ENCODE assay signal across 12 mouse cellular contexts in genomic region chr19:29373438-29373837, GRCm38 (mm10). TPM values are rescaled to one million over a fixed set of nuclear protein-coding genes. Genes with fewer than 3 reads are reported as not detected.
DNase-seq lines count a peak whose midpoint lies in the region; ATAC-seq and TF ChIP-seq lines count a peak whose summit lies in the region.
"Had no signal": no experiment of that assay in that cellular context is flagged by ENCODE, and none has a peak within 500 bp of the region (broad histone marks: within the 10 kb centered on the region; RNA-seq: fewer than 3 reads in every experiment).

No protein-coding gene starts in this region.

- TF ChIP-seq CTCF in kidney, adult 2 months (conservative IDR thresholded peaks at IDR 0.05; ENCODE audit: insufficient read depth, insufficient read length, low read depth, low read length): no peak

- 39% methylated on average over 11 of the region's 11 CpGs for WGBS in kidney, adult 2 months
- WGBS in embryonic facial prominence, embryonic 10.5 days: 44% methylated on average over 11 of the region's 11 CpGs
- WGBS in hindbrain, embryonic 12.5 days: 42% methylated on average over 11 of the region's 11 CpGs
- WGBS in midbrain, embryonic 15.5 days: 39% methylated on average over 11 of the region's 11 CpGs

- DNase-seq in kidney, adult 2 months: no peak
- DNase-seq in kidney, postnatal 25 days: no peak
- DNase-seq in embryonic facial prominence, embryonic 10.5 days (ENCODE audit: low spot score): no peak
- DNase-seq in kidney, adult 8-10 months: no peak
- DNase-seq in MN1 (ENCODE audit: low spot score): no peak
- DNase-seq: lung, postnatal 10 days; thymus, postnatal 14 days had no signal

- H3K27ac ChIP-seq in kidney, adult 2 months (ENCODE audit: insufficient read depth, low read depth, low read length): no peak overlapping the region
- H3K27ac ChIP-seq in embryonic facial prominence, embryonic 10.5 days (replicated peaks): no peak overlapping the region
- no peak overlapping the region for H3K27ac ChIP-seq in hindbrain, embryonic 12.5 days
- H3K27ac ChIP-seq in midbrain, embryonic 15.5 days: no peak overlapping the region

- peak overlapping the region; percentile 20; the same call in 1 of the 2 replicates for H3K4me3 ChIP-seq in kidney, adult 2 months (ENCODE audit: insufficient read depth, low read depth, low read length)
- H3K4me3 ChIP-seq in embryonic facial prominence, embryonic 10.5 days: 0 out of 2 replicates have a peak overlapping the region, but pooled peaks have one; percentile 24
- H3K4me3 ChIP-seq in hindbrain, embryonic 12.5 days: peak overlapping the region; percentile 11; the same call in 1 of the 2 replicates
- peak overlapping the region; percentile 14 for H3K4me3 ChIP-seq in midbrain, embryonic 15.5 days

- H3K27me3 ChIP-seq in kidney, adult 2 months (replicated peaks; ENCODE audit: control insufficient read depth, insufficient read depth, low read length): no peaks in the 10 kb centered on the region
- H3K27me3 ChIP-seq in embryonic facial prominence, embryonic 10.5 days (replicated peaks; ENCODE audit: low read depth, poor library complexity, severe bottlenecking): peaks cover under 1% of the 10 kb centered on the region; the same call in 1 of the 2 replicates
- H3K27me3 ChIP-seq in hindbrain, embryonic 12.5 days: no peaks in the 10 kb centered on the region
- no peaks in the 10 kb centered on the region for H3K27me3 ChIP-seq in midbrain, embryonic 15.5 days (replicated peaks)

- no peaks in the 10 kb centered on the region for H3K9me3 ChIP-seq in embryonic facial prominence, embryonic 10.5 days
- no peaks in the 10 kb centered on the region for H3K9me3 ChIP-seq in hindbrain, embryonic 12.5 days (replicated peaks)
- no peaks in the 10 kb centered on the region for H3K9me3 ChIP-seq in midbrain, embryonic 15.5 days
- H3K9me3 ChIP-seq: G1E had no signal

- no peak for TF ChIP-seq POLR2A in kidney, adult 2 months (IDR thresholded peaks at IDR 0.05; ENCODE audit: low read depth, low read length)

- 0 out of 2 replicates have a peak, but pooled peaks cover 2% of the 10 kb centered on the region for H3K4me1 ChIP-seq in kidney, adult 2 months (ENCODE audit: control insufficient read depth, insufficient read depth, low read length)
- no peaks in the 10 kb centered on the region for H3K4me1 ChIP-seq in embryonic facial prominence, embryonic 10.5 days
- H3K4me1 ChIP-seq in hindbrain, embryonic 12.5 days: no peaks in the 10 kb centered on the region
- H3K4me1 ChIP-seq in midbrain, embryonic 15.5 days: no peaks in the 10 kb centered on the region

- no peaks in the 10 kb centered on the region for H3K36me3 ChIP-seq in kidney, adult 2 months (ENCODE audit: control insufficient read depth, insufficient read depth, low read length)
- H3K36me3 ChIP-seq in embryonic facial prominence, embryonic 10.5 days (replicated peaks): no peaks in the 10 kb centered on the region
- H3K36me3 ChIP-seq in hindbrain, embryonic 12.5 days: no peaks in the 10 kb centered on the region
- H3K36me3 ChIP-seq in midbrain, embryonic 15.5 days (replicated peaks): no peaks in the 10 kb centered on the region

- H3K9ac ChIP-seq in hindbrain, embryonic 12.5 days: no peak overlapping the region
- no peak overlapping the region for H3K9ac ChIP-seq in midbrain, embryonic 15.5 days

- no peak for ATAC-seq in hindbrain, embryonic 12.5 days (ENCODE audit: low FRiP score)
- no peak for ATAC-seq in midbrain, embryonic 15.5 days (replicated peaks)
- no peak for ATAC-seq in activated CD4-positive, CD25-positive, alpha-beta regulatory T cell, adult 4 months

- peak overlapping the region; percentile 34 for H3K4me2 ChIP-seq in hindbrain, embryonic 12.5 days (replicated peaks)
- peak overlapping the region; percentile 42 for H3K4me2 ChIP-seq in midbrain, embryonic 15.5 days

RNA-seq across cellular contexts. Expression of gene Cd274, which starts 6.2 kb away (rescaled TPM):
- polyA plus RNA-seq in kidney, adult 2 months (2012; rRNA removed): 2.5 and 4.3 TPM in 2 replicates
- polyA plus RNA-seq in embryonic facial prominence, embryonic 10.5 days (2016; fragmentation: Nextera tagmentation; extraction: Ambion mirVana): 0.11 and 0.18 TPM in 2 replicates
- polyA plus RNA-seq in hindbrain, embryonic 12.5 days (2016; fragmentation: Nextera tagmentation; extraction: Ambion mirVana): 0.44 and 0.50 TPM in 2 replicates
- polyA plus RNA-seq in midbrain, embryonic 15.5 days (2015; fragmentation: Nextera tagmentation; extraction: Ambion mirVana): 0.77 and 0.83 TPM in 2 replicates
- 10 to 100 TPM; 37.7 to 48.6 TPM for polyA plus RNA-seq in activated CD4-positive, CD25-positive, alpha-beta regulatory T cell, adult 4 months (2017; shearing (Covaris generic))

RNA-seq across cellular contexts. Expression of gene Plgrkt, which starts 6.2 kb away (rescaled TPM):
- 25.2 and 30.8 TPM in 2 replicates for polyA plus RNA-seq in kidney, adult 2 months (2012; rRNA removed)
- polyA plus RNA-seq in embryonic facial prominence, embryonic 10.5 days (2016; fragmentation: Nextera tagmentation; extraction: Ambion mirVana): 34.7 and 35.3 TPM in 2 replicates
- polyA plus RNA-seq in hindbrain, embryonic 12.5 days (2016; fragmentation: Nextera tagmentation; extraction: Ambion mirVana): 79.4 and 88.9 TPM in 2 replicates
- polyA plus RNA-seq in midbrain, embryonic 15.5 days (2015; fragmentation: Nextera tagmentation; extraction: Ambion mirVana): 76.6 and 85.7 TPM in 2 replicates
- polyA plus RNA-seq in activated CD4-positive, CD25-positive, alpha-beta regulatory T cell, adult 4 months (2017; shearing (Covaris generic)): 100 to 1,000 TPM; 216 to 219 TPM

RNA-seq across cellular contexts. Expression of gene Pdcd1lg2, which starts 37.3 kb away (rescaled TPM):
- 0.17 TPM in 1 of 2 replicates, not detected in the other for polyA plus RNA-seq in kidney, adult 2 months (2012; rRNA removed)
- not detected in 2 replicates for polyA plus RNA-seq in embryonic facial prominence, embryonic 10.5 days (2016; fragmentation: Nextera tagmentation; extraction: Ambion mirVana)
- not detected in 2 replicates for polyA plus RNA-seq in hindbrain, embryonic 12.5 days (2016; fragmentation: Nextera tagmentation; extraction: Ambion mirVana)
- 0.10 TPM in 1 of 2 replicates, not detected in the other for polyA plus RNA-seq in midbrain, embryonic 15.5 days (2015; fragmentation: Nextera tagmentation; extraction: Ambion mirVana)
- polyA plus RNA-seq in activated CD4-positive, CD25-positive, alpha-beta regulatory T cell, adult 4 months (2017; shearing (Covaris generic)): 10 to 100 TPM; 17.2 to 23.0 TPM

RNA-seq across cellular contexts. Expression of gene Rln1, which starts 39.0 kb away (rescaled TPM):
- 0.11 TPM in 1 of 2 replicates, not detected in the other for polyA plus RNA-seq in kidney, adult 2 months (2012; rRNA removed)
- 0.21 and 0.70 TPM in 2 replicates for polyA plus RNA-seq in embryonic facial prominence, embryonic 10.5 days (2016; fragmentation: Nextera tagmentation; extraction: Ambion mirVana)
- 1.1 and 1.3 TPM in 2 replicates for polyA plus RNA-seq in hindbrain, embryonic 12.5 days (2016; fragmentation: Nextera tagmentation; extraction: Ambion mirVana)
- polyA plus RNA-seq in midbrain, embryonic 15.5 days (2015; fragmentation: Nextera tagmentation; extraction: Ambion mirVana): 2.4 and 2.5 TPM in 2 replicates
- not detected for polyA plus RNA-seq in activated CD4-positive, CD25-positive, alpha-beta regulatory T cell, adult 4 months (2017; shearing (Covaris generic))
- polyA plus RNA-seq: G1E; large intestine, adult 2 months had no signal

RNA-seq across cellular contexts. Expression of gene Insl6, which starts 48.3 kb away (rescaled TPM):
- 2.6 and 3.1 TPM in 2 replicates for polyA plus RNA-seq in kidney, adult 2 months (2012; rRNA removed)
- polyA plus RNA-seq in embryonic facial prominence, embryonic 10.5 days (2016; fragmentation: Nextera tagmentation; extraction: Ambion mirVana): 6.0 and 7.0 TPM in 2 replicates
- 5.3 and 6.8 TPM in 2 replicates for polyA plus RNA-seq in hindbrain, embryonic 12.5 days (2016; fragmentation: Nextera tagmentation; extraction: Ambion mirVana)
- 1.5 and 1.9 TPM in 2 replicates for polyA plus RNA-seq in midbrain, embryonic 15.5 days (2015; fragmentation: Nextera tagmentation; extraction: Ambion mirVana)
- polyA plus RNA-seq in activated CD4-positive, CD25-positive, alpha-beta regulatory T cell, adult 4 months (2017; shearing (Covaris generic)): 10 to 100 TPM; 23.8 to 28.8 TPM

Comparison
In these comparisons a context has a peak if more than half of its experiments do, and no peak if none do; other contexts are left out.
1. RNA of gene Pdcd1lg2, which starts 37.3 kb away (polyA plus RNA-seq): 17.2 to 23.0 TPM in activated CD4-positive, CD25-positive, alpha-beta regulatory T cell, adult 4 months; 0.17 TPM in kidney, adult 2 months, not detected in embryonic facial prominence, embryonic 10.5 days, not detected in hindbrain, embryonic 12.5 days and 0.10 TPM in midbrain, embryonic 15.5 days; every median in the first group is over 10 times any median in the second.
2. Peak in every context shown above with its lines, with median percentiles within 50 percentile points of each other: H3K4me3 ChIP-seq.